Mouse (Mus musculus) retina, postnatal 1 day (tissue): ENCODE measurements around the gene Tex36.
A peak's percentile ranks its signal among the peaks of the same experiment; 100 is the strongest.

ENCODE experiments used
- DNase-seq: peaks from one replicate; pipeline ENCODE4 v3.0.0-alpha.2; 2012

Tex36 gene

DNA sequence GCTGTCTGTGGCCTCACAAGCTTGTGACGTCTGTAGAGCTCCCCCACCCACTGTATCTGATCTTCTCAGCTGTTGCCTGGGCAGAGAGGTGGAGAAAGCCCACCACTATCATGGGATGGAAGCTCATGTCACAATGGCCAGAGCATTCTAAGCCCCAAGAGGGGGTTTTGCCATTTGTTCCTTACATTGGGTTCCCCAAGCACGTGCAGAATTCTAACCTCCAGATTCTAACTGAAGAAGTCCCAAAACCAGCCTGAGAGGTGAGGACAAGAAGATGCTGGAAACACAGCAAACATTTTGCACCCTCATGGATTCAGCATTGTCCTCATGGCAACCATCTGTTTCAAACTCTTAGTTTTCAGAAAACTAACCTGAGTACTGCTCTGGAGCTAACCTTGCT, at the start of gene Tex36:
Gene Tex36, minus strand, starts transcription at position 101 of the 400 bp plus-strand sequence.
- DNase-seq = no peak

DNA sequence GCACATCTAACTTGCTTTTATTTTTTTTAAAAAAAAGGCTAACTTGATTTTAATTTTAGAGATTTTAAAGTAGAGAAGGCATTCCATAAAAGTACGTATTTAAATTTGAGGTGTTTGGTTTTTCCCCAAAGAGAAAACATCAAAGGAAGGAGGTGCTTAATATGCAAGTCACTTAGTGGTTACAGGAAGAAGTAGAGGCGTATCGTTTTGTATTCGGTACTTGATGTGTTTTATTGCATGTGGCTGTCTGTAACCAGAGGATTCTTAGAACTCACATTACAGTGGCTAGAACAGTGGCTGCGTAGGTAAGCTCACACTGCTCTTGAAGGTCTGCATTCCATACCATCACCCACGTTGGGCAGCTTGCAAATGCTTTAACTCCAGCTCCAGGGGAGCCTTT, 43.8 kb upstream of the Tex36 start:
- no peak for DNase-seq

DNA sequence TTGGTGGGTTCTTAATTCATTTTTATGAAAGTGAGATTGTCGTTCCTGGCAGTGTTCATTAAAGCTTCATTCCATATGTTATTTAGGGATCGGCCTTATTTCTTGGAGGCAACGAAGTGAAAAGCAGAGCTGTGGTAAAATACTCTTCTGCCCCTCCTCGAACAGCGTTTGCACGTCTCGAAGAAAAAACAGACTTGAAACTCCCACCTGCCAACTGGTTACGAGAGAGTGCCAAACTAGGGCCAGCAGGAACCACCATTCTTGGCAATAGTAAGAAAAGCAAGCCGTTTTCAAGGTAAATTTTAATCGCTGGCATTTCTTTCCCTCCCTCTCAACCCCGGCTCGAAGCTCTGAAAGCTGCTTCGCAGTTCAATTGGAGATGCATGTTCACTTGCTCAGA, 36.9 kb upstream of the Tex36 start:
- DNase-seq = no peak

DNA sequence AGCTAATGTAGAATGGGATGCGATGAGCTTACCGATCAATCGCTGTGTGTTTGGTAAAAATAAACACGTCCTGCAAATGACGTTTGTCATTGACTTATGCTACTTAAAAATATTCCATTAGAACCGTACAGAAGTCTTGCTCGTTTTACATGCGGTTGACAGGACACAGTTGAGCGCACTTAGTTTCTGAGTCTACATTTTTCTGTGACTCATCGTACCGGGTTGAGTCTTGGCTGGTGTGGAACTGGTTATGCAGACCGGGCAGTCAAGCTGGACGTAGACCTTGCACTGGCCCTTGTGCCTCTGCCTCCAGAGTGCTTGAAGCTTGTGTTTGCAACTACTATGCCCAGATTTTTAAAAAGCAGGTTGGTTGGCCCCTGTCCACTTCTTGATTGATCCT, 36.3 kb upstream of the Tex36 start:
- DNase-seq = no peak

DNA sequence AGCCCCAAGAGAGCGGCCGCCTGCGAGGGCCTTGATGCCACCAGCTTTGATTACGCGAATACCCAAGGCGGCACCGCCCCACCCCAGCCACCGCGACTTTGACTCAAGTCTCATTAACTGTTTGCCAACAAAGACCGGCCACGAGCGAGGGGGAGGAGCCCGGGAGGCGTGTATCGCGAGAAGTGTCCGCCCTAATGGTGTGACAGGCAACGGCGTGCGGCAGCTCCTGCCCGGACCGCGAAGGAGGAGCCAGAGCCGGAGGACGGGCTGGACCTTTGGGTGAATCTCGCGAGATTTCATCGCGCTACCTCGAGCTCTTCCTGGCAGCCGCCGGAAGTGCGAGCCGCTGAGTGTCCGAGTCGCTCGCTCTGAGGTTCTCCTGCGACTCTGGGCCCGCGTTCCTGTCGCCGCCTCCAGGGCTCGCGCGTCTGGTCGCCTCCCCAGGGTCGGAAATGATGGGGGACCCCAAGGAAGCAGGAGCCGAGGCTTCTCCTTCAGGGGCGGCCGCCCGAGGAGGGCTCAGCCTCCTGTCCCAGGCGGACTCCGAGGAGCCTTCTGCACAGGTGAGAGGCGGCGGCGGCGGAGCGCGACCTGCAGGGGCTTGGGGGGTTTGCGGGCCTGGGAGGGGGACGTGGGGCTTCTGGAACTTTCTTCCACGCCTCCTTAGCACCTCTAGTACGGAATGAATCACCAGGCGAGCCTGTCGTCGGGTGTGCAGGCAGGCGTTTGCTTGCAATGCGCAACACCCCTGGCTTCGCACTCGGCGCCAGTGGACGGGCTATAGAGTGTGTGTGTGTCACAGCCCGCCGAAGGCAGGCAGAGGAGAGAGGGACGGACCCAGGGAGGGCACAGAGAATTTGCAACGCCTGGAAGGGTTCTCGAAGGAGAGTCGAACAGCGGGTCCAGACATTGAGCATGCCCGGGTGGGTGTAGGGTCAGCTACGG, 35.7 kb upstream of the Tex36 start, which contains the start of gene Edrf1:
Gene Edrf1, plus strand, starts transcription at position 183 of the 945 bp plus-strand sequence.
- peak; percentile 100 for DNase-seq

DNA sequence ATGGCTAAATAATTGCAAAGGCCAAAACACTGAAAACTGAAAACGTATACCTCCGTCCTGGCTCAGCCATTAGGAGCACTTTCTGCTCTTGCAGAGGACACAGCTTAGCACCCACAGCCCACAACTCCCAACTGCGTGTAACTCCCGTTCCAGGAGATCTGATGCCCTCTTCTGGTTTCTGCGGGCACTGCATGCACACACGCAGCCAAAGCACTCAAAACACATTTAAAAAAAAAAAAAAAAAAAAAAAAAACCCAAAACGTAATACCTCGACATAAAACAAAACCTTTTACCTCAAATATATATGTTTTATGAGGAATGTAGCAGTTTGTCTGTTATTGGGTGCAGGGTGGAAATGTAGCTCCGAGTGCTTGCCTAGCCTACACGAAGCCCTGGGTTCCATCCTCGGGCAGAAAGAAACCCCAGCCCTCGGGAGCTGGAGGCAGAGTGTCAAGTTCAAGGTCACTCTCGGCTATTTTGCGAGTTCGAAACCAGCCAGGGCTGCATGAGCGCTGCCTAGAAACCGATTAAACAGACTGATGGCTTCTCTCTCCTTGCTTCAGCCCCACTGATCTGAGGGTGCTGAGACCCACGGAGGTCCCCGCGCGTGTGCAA, 34.9 kb upstream of the Tex36 start:
- peak; percentile 90 for DNase-seq

DNA sequence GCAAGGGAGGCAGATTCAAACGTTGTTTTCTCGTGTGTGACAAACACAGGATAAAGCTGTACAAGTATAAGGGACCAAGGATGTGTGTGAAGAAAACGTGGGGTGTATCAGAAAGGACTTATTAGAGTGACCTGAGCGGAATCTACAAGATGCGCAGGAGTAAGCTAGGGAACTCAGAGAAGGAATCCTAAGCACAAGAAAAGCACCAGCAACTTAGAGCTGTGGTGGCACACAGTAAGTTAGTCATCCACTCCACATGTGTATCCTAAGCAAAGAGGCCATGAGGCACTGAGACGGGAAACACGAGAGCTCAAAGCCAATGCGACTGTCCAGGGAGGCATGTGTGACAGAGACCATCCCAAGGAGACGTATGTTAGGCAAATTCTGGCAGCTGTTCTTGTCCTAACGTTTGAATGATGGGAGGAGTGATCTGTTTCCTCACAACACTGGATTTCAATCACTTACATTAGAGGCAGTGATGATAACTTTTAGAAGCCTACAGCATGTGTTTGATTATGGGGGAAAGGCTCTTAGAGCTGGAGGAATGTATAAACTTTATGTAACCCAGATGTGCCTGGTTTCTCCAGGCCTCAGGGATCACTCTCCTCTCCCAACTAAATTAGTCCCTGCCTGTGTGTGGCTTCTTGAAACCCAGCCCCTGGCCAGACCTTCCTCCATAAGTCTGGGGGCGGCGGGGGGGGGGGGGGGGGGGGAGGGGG, 33.1 kb upstream of the Tex36 start:
- no peak for DNase-seq

DNA sequence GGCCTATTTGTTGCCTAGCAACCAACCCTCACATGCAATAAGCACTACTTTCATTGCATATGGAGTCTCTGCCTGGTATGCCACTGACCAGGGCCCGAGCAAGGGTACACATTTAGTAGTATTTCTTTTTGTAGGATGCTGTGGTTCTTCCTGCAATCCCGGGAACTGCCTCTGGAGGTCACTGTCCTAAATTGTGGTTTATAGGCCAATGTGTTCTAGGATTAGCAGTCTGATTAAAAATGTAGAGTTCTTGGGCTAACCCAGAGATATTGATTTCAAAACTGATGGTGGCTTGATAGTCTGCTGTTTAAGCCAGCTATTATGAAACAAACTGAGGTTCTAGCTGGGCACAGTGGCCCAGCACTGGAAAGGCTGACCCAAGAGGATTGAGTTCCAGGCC, 30.5 kb upstream of the Tex36 start:
- peak; percentile 72 for DNase-seq

DNA sequence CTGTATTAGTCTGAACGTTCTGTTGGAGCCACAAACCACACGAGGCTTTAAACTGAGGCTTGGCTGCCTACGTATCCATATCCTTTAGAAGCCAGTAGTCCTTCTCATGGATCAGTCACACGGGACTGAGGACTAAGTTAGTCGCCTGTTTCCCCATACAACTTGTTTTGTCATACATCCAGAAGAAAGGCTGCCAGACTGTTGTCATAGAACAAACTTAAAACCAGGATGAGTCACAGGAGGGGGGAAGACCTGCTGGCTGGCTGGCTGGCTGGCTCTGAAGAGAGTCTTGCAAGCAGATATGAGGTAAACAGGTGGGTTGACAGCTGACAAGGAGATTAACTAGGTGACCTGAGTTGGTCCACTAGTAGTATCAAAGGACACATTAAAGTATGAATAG, 28.9 kb upstream of the Tex36 start:
- no peak for DNase-seq

DNA sequence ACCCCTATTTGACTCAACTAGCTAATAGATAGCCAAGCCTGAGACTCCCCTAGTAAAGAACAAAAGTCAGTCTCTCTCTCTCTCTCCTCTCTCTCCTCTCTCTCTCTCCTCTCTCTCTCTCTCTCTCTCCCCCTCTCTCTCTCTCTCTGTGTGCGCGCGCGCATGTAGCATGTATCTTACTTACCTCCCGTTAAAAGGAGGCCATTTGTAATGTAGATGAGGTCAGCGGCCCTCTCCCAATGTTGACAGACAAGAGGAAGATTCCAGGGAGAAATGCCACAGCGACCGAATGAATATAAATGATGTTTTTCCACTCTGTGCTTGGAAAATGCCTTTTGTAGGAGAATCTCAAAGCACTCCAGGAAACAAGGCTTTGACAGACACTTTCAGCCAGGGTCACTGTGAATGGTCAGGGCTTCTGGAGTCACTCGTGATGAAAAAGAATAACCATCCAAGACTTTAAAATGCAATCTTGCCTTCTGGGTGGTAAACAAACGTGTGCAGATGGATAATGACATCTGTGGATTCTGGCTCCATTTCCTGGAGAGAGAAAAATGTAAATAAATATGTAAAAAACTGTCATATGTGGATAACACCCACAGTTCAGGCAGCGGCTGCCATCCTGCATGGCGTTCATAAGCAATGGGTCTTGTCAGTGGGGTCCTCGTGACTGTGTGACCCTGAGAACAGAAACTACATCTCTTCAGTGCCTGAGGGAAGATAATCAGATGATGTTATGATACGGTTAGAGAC, 25.4 kb upstream of the Tex36 start:
- DNase-seq = no peak

DNA sequence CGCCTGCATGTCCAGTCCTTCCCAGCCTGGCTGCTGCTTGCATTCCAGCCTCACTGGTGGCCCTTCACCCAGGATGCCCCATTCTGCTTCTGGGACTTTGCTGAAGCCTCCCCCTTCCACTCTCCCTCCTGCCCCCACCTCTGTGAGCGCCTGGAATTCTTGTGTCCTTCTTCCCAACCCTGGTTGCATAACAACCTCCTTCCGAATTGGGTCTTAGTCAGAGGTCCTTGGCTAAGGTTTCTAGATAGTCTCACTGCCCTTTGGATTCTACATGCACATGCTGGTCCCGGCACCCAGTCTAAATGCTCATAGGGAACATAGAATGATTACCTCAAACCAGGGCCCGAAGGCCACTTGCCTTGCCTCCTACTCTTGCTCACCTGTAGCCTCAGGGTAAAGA, 21.3 kb upstream of the Tex36 start:
- no peak for DNase-seq

DNA sequence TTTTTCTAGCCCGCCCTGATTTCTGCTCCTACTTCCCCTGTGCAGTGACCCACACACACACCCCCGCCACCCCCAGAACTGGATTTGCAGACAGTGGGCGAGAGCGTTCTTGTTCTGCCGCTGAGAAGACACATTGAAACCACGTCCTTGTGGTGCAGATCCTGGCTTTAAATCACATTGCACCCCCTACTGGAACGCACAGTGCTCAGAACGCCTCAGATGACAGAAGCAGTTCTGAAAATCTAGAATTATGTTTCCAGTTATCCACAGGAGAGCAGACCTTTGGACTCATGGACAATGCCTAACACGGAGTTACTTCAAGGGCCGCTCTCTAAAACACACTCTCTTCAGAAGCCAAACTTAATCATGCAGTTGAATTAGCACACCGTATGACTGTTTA, 18.8 kb upstream of the Tex36 start:
- peak; percentile 69 for DNase-seq

DNA sequence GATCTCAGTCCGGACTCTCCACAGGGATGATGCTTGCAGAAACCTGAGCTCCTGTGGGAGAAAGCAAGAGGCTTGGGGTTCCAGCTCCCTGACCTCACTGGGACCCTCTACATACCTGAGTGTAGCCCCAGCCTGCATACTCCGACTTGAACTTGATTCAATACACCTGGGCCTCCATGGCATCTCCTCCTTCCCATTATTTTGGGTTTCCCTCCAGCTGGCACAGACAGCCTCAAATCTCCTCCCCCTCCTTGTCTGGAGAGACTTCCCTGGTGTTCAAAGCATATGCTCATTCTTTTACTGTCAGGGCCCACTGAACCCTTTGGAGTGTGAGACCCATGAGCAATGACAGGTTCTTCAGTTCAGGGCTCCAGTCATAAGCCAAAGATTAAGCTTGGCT, 11.0 kb upstream of the Tex36 start:
- no peak for DNase-seq

DNA sequence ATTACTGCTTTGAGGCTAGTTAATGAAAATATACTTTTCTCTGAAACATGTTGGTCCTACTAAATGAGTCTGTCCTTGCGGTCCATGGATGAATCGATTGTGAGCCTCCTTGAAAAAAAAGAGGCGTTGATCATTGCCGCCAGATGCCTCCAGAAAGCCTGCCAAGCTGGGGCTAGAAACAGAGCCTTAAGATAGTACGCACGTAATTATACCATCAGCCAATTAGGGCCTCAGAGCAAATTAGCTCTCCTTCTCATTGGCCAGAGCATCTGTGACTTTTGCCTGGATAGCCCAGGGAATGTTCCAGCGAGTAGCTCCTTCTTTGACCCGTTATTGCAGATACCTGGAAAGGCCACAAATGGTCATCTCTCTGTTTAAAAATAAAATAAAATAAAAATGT, 7.6 kb upstream of the Tex36 start:
- DNase-seq = no peak

DNA sequence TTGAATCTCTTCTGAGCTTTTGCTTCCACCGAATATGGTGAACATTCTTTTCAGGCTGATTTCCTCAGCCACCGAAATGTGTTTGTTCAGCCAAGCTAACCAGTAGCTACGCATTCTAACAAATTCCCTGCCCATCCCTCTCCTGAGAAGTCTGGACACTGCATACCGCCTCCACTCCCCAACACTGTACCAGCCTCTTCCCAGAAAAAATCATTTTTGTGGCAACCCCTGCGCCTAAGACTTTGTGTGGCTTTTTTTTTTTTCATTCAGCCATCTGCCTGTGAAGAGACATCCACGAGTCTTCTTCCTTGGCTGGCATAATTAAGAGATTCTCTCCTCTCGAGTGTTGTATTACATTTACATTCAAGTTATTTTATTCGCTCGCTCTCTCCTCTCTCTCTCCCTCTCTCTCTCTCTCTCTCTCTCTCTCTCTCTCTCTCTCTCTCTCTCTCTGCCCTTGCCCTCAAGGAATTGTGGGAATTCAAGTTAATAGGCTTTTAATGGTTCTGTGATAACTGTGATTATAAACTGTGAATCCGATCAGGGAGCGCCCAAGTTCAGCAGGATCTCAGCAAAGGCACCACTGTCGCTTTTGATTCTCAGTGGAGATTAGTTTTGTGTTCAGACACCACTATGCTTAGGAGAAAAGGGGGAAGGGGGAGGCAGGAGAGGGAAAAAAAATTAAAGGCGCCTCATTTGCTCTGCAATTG, 6.8 kb upstream of the Tex36 start:
- DNase-seq = peak; percentile 41

DNA sequence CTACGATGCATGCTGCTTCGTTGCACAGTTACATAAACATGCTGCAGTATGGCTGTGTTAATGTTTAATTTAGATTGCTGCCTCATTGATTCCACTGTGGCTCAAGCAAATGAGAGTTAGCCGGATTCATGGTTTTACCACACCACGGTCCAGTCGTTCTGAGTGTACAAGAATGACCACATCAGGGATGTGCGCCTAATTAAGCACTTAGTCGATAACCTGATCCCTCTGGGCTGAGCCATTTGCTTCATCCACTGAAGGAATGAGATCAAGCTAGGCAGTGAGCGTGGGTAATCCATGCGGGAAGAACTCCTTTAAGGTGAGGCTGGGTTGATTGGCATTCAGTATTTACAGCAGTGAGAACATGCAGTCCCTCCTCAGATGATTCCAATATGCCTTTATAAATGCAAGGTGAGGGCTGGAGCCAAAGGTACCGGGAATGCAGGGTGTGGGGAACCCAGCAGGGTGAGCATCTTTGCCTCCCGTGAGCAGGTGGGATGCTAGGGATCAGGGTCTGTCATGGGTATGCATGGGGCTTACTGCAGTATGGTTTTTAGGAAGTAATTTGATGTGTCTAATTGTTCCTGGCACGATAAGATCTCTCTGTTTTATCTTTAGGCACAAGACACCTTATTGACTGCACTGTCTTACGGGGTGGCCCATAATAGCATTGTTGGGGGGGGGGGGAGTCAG, 6.1 kb upstream of the Tex36 start:
- peak; percentile 74 for DNase-seq

DNA sequence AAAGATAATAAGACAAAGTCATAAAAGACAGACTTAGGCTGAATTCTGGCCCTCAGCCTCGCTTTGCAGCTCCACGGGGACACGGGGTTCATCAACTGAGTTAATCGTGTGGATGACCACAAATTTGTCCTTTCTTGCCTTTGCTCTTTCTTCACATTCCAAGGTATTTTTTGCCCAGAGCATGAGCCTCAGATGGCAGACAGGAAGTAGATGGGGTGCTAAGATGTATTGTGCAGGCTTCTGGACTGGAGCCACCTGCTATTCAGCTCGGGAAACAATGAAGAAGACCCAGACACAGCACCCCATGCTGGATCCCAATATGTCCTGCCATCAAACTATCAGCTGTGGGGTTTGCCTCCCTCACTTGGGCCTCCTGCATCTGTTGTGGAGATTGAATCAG, 5.4 kb upstream of the Tex36 start:
- no peak for DNase-seq

DNA sequence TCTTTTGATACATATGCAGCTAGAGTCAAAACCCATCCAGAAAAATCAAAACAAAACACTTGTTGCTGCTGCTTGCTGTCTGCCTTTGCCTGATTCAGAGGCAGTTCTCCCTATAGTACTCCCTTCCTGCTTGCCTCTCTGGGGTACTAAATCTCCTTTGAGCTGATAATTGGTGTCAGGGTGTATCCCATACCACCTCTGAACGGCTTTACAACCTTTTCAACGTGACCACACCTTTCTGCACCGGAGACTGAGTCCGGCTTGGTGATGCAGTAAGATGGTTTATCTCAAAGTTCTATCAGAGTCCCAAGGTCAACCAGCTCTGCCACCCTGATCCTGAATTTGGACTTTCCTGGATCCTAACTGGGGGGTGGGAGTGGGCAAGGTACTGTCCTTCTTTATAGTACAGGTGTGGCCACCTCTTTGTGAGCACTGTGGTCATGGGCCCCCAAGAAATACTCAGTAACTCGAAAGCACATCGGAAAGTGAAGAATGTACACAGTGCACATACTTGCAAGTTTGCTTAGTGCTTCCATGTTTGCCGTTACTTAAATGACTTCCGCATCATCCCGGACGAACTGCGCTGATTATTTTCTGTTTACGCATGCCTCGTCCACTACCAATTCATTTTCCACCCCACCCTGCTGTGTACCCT, 2.6 kb upstream of the Tex36 start:
- DNase-seq = no peak

DNA sequence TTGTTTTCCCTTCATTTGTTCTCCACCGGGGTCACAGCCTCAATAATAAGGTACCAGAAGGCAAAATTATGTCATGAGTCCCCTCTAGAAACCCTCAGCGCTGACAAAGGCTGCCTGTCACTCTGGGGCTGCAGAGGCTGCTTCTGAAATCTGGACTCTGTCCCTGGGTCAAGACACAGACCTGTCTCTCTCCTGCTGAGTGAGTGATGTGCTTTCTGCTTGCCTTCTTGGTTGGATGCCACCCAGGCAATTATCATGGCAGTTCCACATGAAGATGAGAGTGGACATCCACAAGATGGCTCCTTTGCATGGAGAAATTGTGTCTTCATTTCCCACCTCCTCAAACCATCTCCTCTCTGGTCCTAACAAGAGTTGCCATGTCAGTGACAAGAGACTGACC, 1.2 kb upstream of the Tex36 start:
- no peak for DNase-seq

DNA sequence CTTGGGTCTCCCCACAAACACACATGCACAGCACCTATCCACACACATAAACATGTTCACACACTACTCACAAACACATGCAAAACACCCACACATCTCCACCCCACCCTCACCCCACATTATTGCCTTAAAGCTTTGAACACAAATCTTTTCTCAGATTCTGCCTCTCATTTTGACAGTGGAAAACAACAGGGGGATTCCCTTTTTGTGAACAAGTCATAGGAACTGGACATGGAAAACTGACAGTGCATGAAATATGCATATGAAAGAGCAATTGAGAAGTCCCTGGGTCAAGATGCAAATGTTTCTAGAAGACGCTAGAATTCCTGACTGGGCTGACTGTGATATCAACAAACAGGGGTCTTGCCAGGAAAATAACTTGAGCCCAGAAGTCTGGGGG, 1.4 kb downstream of the Tex36 start:
- DNase-seq = no peak

DNA sequence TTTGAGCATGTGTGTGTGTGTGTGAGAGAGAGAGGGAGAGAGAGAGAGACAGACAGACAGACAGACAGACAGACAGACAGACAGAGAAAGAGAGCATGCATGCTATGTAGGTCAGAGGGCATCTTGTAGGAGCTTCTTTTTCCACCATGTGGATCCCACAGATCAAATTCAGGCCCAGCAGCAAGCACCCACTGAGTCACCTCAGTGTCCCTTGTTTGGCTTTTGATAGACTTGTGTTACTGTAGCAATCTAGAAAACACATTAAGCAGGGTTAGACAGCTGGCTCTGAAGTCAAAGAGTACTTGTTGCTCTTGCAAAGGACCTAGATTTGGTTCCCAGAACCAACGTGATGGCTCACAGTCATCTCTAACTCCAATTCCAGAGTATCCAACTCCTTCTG, 10.2 kb downstream of the Tex36 start:
- DNase-seq = no peak
